Mouse (Mus musculus) MEL (cell line): ENCODE measurements around the gene Adtrp. TPM values are rescaled to one million over a fixed set of nuclear protein-coding genes. Genes with fewer than 3 reads are reported as not detected.

ENCODE experiments used
- DNase-seq: peaks from one replicate; pipeline ENCODE4 v3.0.0; 2011; ENCODE audit warnings: low read depth, low spot score
- H3K27ac ChIP-seq: 2 replicates; pipeline ENCODE4 v1.5.1; 2012; ENCODE audit warnings: low read depth, mild to moderate bottlenecking, control low read depth, low read length, moderate library complexity; ENCODE audit not compliant: control insufficient read depth
- H3K27me3 ChIP-seq, 2 experiments: fragments of 150-350 bp in 1 of 2; sonication (generic) in 1 of 2; 2 replicates each; pipeline ENCODE4 v1.6.1; 2012; ENCODE audit warnings: low read length in 2 of 2, mild to moderate bottlenecking in 2 of 2, improper control_type of control experiment in 1 of 2, moderate library complexity in 1 of 2; ENCODE audit not compliant: insufficient read depth in 2 of 2, control insufficient read depth in 1 of 2
- H3K36me3 ChIP-seq, 2 experiments: 2 replicates each; pipeline ENCODE4 v1.6.1; 2012 to 2014; ENCODE audit warnings: low read length in 2 of 2, improper control_type of control experiment in 1 of 2, inconsistent platforms in 1 of 2, mild to moderate bottlenecking in 1 of 2; ENCODE audit not compliant: insufficient read depth in 2 of 2, control insufficient read depth in 1 of 2
- H3K4me1 ChIP-seq, 2 experiments: fragments of 150-350 bp in 1 of 2; sonication (generic) in 1 of 2; 2 replicates each; pipeline ENCODE4 v1.6.1; 2012; ENCODE audit warnings: low read length in 2 of 2, improper control_type of control experiment in 1 of 2, mild to moderate bottlenecking in 1 of 2; ENCODE audit not compliant: insufficient read depth in 2 of 2, control insufficient read depth in 1 of 2
- H3K4me3 ChIP-seq, 2 experiments: fragments of 150-350 bp in 1 of 2; sonication (generic) in 1 of 2; 2 replicates each; pipeline ENCODE4 v1.5.1; 2012; ENCODE audit warnings: low read depth in 2 of 2, low read length in 2 of 2, mild to moderate bottlenecking in 2 of 2, moderate library complexity in 2 of 2, control low read depth in 1 of 2, improper control_type of control experiment in 1 of 2; ENCODE audit not compliant: control insufficient read depth in 1 of 2, insufficient read depth in 1 of 2
- H3K79me2 ChIP-seq: 2 replicates; pipeline ENCODE4 v1.6.1; 2012; ENCODE audit warnings: mild to moderate bottlenecking, low read length, moderate library complexity; ENCODE audit not compliant: control insufficient read depth, poor library complexity, insufficient read depth
- H3K9ac ChIP-seq: 2 replicates; pipeline ENCODE4 v1.6.1; 2012; ENCODE audit warnings: low read depth, mild to moderate bottlenecking, control low read depth, low read length, moderate library complexity; ENCODE audit not compliant: control insufficient read depth, poor library complexity, severe bottlenecking
- H3K9me3 ChIP-seq: fragments of 150-350 bp; sonication (generic); replicated peaks from 2 replicates; pipeline ENCODE4 v1.6.1; 2012; ENCODE audit warnings: mild to moderate bottlenecking, low read length, improper control_type of control experiment, moderate library complexity; ENCODE audit not compliant: insufficient read depth
- CHD1 ChIP-seq: IDR thresholded peaks from 2 replicates; pipeline ENCODE4 v1.6.1; 2012; ENCODE audit warnings: low read depth, mild to moderate bottlenecking, inconsistent platforms, low read length, improper control_type of control experiment
- CHD2 ChIP-seq: IDR thresholded peaks from 2 replicates; pipeline ENCODE4 v1.6.1; 2011; ENCODE audit warnings: low read length, improper control_type of control experiment
- CTCF ChIP-seq, 3 experiments: IDR thresholded peaks in 2 of 3; conservative IDR thresholded peaks in 1 of 3; 2 replicates each; pipeline ENCODE4 v1.5.1; 2011 to 2012; ENCODE audit warnings: low read length in 3 of 3, low read depth in 2 of 3, mild to moderate bottlenecking in 2 of 3, improper control_type of control experiment in 1 of 3, inconsistent platforms in 1 of 3, mixed read lengths in 1 of 3, moderate library complexity in 1 of 3; ENCODE audit not compliant: control insufficient read depth in 1 of 3, insufficient read depth in 1 of 3, poor library complexity in 1 of 3, severe bottlenecking in 1 of 3
- E2F4 ChIP-seq: IDR thresholded peaks from 2 replicates; pipeline ENCODE4 v1.6.1; 2011; ENCODE audit warnings: low read depth, low read length, improper control_type of control experiment, borderline replicate concordance
- GABPA ChIP-seq: IDR thresholded peaks from 2 replicates; pipeline ENCODE4 v1.6.1; 2012; ENCODE audit warnings: low read depth, mild to moderate bottlenecking, inconsistent platforms, low read length, improper control_type of control experiment, moderate library complexity
- GATA1 ChIP-seq: IDR thresholded peaks from 2 replicates; pipeline ENCODE4 v1.6.1; 2011; ENCODE audit warnings: low read depth, low read length, improper control_type of control experiment
- HCFC1 ChIP-seq: IDR thresholded peaks from 2 replicates; pipeline ENCODE4 v1.6.1; 2012; ENCODE audit warnings: low read depth, mild to moderate bottlenecking, inconsistent platforms, low read length, improper control_type of control experiment, moderate library complexity
- JUND ChIP-seq: IDR thresholded peaks from 2 replicates; pipeline ENCODE4 v1.6.1; 2011; ENCODE audit warnings: low read depth, mild to moderate bottlenecking, improper control_type of control experiment, low read length
- KAT2A ChIP-seq: conservative IDR thresholded peaks from 2 replicates; pipeline ENCODE4 v1.6.1; 2012; ENCODE audit warnings: low read depth, low read length, improper control_type of control experiment, inconsistent platforms
- MAX ChIP-seq: IDR thresholded peaks from 2 replicates; pipeline ENCODE4 v1.6.1; 2011; ENCODE audit warnings: low read length, improper control_type of control experiment
- MXI1 ChIP-seq: IDR thresholded peaks from 2 replicates; pipeline ENCODE4 v1.6.1; 2011; ENCODE audit warnings: mild to moderate bottlenecking, low read depth, low read length, improper control_type of control experiment
- MYB ChIP-seq: IDR thresholded peaks from 2 replicates; pipeline ENCODE4 v1.6.1; 2011; ENCODE audit warnings: mild to moderate bottlenecking, low read depth, low read length, improper control_type of control experiment
- MYC ChIP-seq: IDR thresholded peaks from 2 replicates; pipeline ENCODE4 v1.6.1; 2011; ENCODE audit warnings: low read depth, mild to moderate bottlenecking, low read length, improper control_type of control experiment, moderate library complexity
- NRF1 ChIP-seq: IDR thresholded peaks from 2 replicates; pipeline ENCODE4 v1.6.1; 2014; ENCODE audit warnings: low read depth, mild to moderate bottlenecking, inconsistent platforms, low read length, improper control_type of control experiment, moderate library complexity; ENCODE audit not compliant: poor library complexity, insufficient read depth, severe bottlenecking
- POLR2AphosphoS2 ChIP-seq: IDR thresholded peaks from 2 replicates; pipeline ENCODE4 v1.6.1; 2011; ENCODE audit warnings: low read length, improper control_type of control experiment
- POLR2AphosphoS5 ChIP-seq: IDR thresholded peaks from 2 replicates; pipeline ENCODE4 v1.6.1; 2012; ENCODE audit warnings: low read depth, borderline replicate concordance, mild to moderate bottlenecking, inconsistent platforms, low read length, moderate library complexity, mixed read lengths
- RAD21 ChIP-seq: IDR thresholded peaks from 2 replicates; pipeline ENCODE4 v1.6.1; 2011; ENCODE audit warnings: mild to moderate bottlenecking, low read depth, low read length, improper control_type of control experiment
- SMC3 ChIP-seq: IDR thresholded peaks from 2 replicates; pipeline ENCODE4 v1.6.1; 2011; ENCODE audit warnings: low read depth, low read length, improper control_type of control experiment
- TAL1 ChIP-seq: IDR thresholded peaks from 2 replicates; pipeline ENCODE4 v1.6.1; 2012; ENCODE audit warnings: mild to moderate bottlenecking, inconsistent platforms, low read length, moderate library complexity, mixed read lengths
- TBP ChIP-seq: IDR thresholded peaks from 2 replicates; pipeline ENCODE4 v1.8.0; 2011; ENCODE audit warnings: low read depth, low read length, improper control_type of control experiment
- TCF12 ChIP-seq: IDR thresholded peaks from 2 replicates; pipeline ENCODE4 v1.6.1; 2014; ENCODE audit warnings: low read depth, mild to moderate bottlenecking, inconsistent platforms, low read length, improper control_type of control experiment, moderate library complexity
- UBTF ChIP-seq: IDR thresholded peaks from 2 replicates; pipeline ENCODE4 v1.6.1; 2012; ENCODE audit warnings: low read depth, mild to moderate bottlenecking, inconsistent platforms, low read length, improper control_type of control experiment, moderate library complexity, borderline replicate concordance; ENCODE audit not compliant: insufficient read depth
- USF1 ChIP-seq: IDR thresholded peaks from 2 replicates; pipeline ENCODE4 v1.6.1; 2014; ENCODE audit warnings: low read depth, mild to moderate bottlenecking, inconsistent platforms, low read length, improper control_type of control experiment, moderate library complexity
- ZMIZ1 ChIP-seq: IDR thresholded peaks from 2 replicates; pipeline ENCODE4 v1.6.1; 2012; ENCODE audit warnings: low read depth, mild to moderate bottlenecking, inconsistent platforms, low read length, improper control_type of control experiment, moderate library complexity
- ZNF384 ChIP-seq: IDR thresholded peaks from 2 replicates; pipeline ENCODE4 v1.6.1; 2012; ENCODE audit warnings: low read depth, mild to moderate bottlenecking, inconsistent platforms, low read length, improper control_type of control experiment
- polyA plus RNA-seq, 2 experiments: library from polyadenylated mRNA; stranded (reverse) in 1 of 2; unstranded in 1 of 2; fragments of >175 nt in 1 of 2; fragments of >200 nt in 1 of 2; gene quantifications; 2 replicates each; pipeline versions ENCODE4 v1.2.1 to v1.2.4; 2012; ENCODE audit warnings: low replicate concordance in 2 of 2, low read depth in 1 of 2; ENCODE audit not compliant: insufficient read length in 2 of 2, insufficient read depth in 1 of 2, missing spikeins in 1 of 2
- total RNA-seq: library from RNA; depleted of rRNA; stranded (reverse); fragments of 300-350 nt; gene quantifications from 2 replicates; pipeline ENCODE4 v1.2.3, GENCODE M21; 2012; rRNA removed

Gene Adtrp
- total RNA-seq (not detected in 2 replicates), polyA plus RNA-seq (not detected)

DNA sequence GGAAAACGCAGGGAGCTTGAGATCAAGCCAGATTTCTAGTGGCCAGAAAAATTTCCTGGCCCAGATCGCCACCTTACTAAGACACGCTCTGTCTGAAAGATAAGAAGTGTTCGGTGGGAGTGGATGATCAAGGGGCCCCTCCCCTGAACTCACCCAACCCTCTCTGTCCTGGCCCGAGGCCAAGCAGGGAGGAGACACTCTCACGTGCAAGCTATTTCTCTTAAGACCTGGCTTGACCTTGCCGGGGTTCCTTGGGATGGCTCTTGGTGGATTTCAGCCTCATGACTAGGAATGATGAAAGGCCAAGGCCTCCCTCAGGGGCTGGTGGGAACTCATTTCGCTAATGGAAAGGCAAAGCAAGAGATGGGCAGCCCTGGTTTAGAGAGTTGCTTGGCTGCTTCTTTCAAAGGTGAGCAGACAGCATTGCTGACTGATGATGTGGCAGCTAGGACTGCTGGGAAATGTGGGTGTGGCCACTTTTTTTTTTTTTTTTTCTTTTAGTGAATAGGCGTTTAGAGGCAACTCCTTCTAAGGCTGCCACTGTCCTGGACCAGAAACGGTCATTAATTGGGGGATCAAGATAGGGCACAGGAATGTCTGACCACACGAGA lies at the start of gene Adtrp:
Gene Adtrp (minus strand): TSS at position 169 of the 611 bp plus-strand sequence.
- TF ChIP-seq SMC3 (no peak), TAL1 (no peak), RAD21 (no peak), UBTF (no peak), ZNF384 (no peak), POLR2AphosphoS2 (no peak), E2F4 (no peak)
- no peak for DNase-seq
- Histone ChIP-seq H3K9me3 (no peaks in the 10 kb centered on the region), H3K36me3 (no peaks in the 10 kb centered on the region), H3K27ac (no peak within 1 kb of the TSS), H3K9ac (no peak within 1 kb of the TSS), H3K4me3 (no peak within 1 kb of the TSS), H3K4me1 (no peaks in the 10 kb centered on the region), H3K27me3 (no peaks in the 10 kb centered on the region), H3K79me2 (no peaks in the 10 kb centered on the region)

DNA sequence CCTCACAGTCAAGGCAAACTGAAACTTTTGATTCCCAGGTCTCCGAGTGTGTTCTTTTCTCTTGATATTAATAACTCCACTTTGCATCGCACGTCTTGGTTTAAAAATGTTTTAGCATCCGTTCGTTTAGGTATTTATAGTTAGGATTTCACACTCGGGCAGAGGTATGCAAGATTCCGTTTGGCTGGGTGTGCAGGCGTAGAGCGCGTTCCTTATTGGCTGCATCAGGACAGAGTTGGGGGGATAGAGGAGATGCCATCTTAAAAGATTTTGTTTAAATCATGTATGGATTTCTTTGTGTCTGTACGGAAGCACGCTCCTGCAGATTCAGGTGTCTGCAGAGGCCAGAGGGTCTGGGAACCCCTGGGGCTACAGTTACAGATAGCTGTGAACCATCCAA lies 44.5 kb upstream of the Adtrp start:
- H3K27me3 ChIP-seq, result no peaks in the 10 kb centered on the region; a peak in 1 of 4 replicates
- TF ChIP-seq USF1, result no peak
- TF ChIP-seq TCF12, result no peak
- TF ChIP-seq ZMIZ1, result no peak
- no peak for TF ChIP-seq NRF1
- no peak for TF ChIP-seq MYC
- no peak for TF ChIP-seq TBP
- no peak for TF ChIP-seq GABPA
- no peak for TF ChIP-seq MXI1
- TF ChIP-seq MAX, result no peak
- no peak overlapping the region for H3K9ac ChIP-seq
- no peak for DNase-seq
- no peaks in the 10 kb centered on the region for H3K79me2 ChIP-seq
- no peaks in the 10 kb centered on the region for H3K36me3 ChIP-seq
- H3K4me1 ChIP-seq, result no peaks in the 10 kb centered on the region
- no peaks in the 10 kb centered on the region for H3K9me3 ChIP-seq
- no peak overlapping the region for H3K4me3 ChIP-seq
- H3K27ac ChIP-seq, result no peak overlapping the region

DNA sequence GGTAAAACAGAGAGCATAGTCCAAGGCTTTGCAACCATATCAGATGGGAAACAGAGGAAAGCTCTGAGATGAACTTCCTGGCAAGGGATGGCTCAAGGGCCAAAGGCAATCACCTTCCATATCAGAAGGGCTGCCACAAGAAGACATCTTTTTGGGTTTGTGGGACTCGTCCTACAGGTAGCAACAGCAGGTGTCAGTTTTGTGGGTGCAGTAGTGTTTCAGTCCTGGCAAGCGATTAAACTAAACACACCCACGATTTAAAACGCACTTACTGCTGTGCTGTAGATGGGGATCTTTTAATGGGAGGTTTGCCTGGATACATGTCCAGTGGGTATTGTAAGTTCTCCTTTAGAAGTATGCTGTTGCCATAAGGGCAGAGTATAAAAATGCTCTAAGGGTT lies 43.1 kb upstream of the Adtrp start:
- TF ChIP-seq RAD21, result no peak
- TF ChIP-seq SMC3, result no peak
- no peak for TF ChIP-seq ZMIZ1
- no peak for TF ChIP-seq MYB
- no peak for TF ChIP-seq CHD2
- no peak for TF ChIP-seq NRF1
- TF ChIP-seq TBP, result no peak
- TF ChIP-seq CHD1, result no peak
- TF ChIP-seq POLR2AphosphoS5, result no peak
- no peak for TF ChIP-seq CTCF (IDR thresholded peaks at IDR 0.05 in 2 of 3, conservative IDR thresholded peaks at IDR 0.05 in 1 of 3; ENCODE audit: control insufficient read depth in 1 of 3, insufficient read depth in 1 of 3, low read depth in 2 of 3, low read length in 3 of 3, poor library complexity in 1 of 3, severe bottlenecking in 1 of 3)
- no peak for TF ChIP-seq MXI1
- no peak for TF ChIP-seq JUND
- no peak for TF ChIP-seq GATA1
- TF ChIP-seq HCFC1, result no peak
- TF ChIP-seq UBTF, result no peak
- no peak for TF ChIP-seq TAL1
- no peak for TF ChIP-seq KAT2A
- Histone ChIP-seq H3K4me1 (no peaks in the 10 kb centered on the region), H3K27me3 (no peaks in the 10 kb centered on the region; a peak in 1 of 4 replicates), H3K36me3 (no peaks in the 10 kb centered on the region), H3K9me3 (no peaks in the 10 kb centered on the region), H3K4me3 (no peak overlapping the region), H3K9ac (no peak overlapping the region), H3K79me2 (no peaks in the 10 kb centered on the region), H3K27ac (no peak overlapping the region)
- no peak for DNase-seq
